Mouse (Mus musculus): ENCODE results near the gene Cdyl. TPM values are rescaled to one million over a fixed set of nuclear protein-coding genes. Genes with fewer than 3 reads are reported as not detected.

Gene Cdyl
- polyA plus RNA-seq, 1 experiment from 2014 or later = 11.9 TPM

DNA sequence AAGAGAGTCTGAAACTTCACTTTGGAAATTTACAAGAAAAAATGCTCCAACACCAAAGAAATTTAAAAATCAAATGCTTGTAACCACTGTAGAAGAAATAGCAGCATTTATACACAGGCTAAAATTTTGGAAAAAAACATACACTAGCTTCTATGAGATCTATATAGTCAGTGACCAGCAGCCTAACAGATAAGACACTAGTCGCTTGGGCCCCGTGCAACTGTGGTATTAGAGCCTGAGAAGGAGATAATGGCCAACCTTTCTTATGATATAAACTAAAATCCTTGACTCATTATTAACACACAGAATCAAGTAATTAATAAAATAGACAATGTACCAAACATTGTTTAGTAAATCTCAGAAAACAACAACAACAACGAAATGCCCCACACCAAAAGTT lies 66.4 kb downstream of the Cdyl start:
- H3K27ac ChIP-seq (replicated peaks) = no peak overlapping the region
- 94% methylated on average over 3 of the region's 3 CpGs for WGBS
- no peaks in the 10 kb centered on the region for H3K36me3 ChIP-seq
- H3K9me3 ChIP-seq (replicated peaks) = no peaks in the 10 kb centered on the region
- no peak for DNase-seq (ENCODE audit: low spot score)
- H3K4me3 ChIP-seq = no peak overlapping the region
- H3K4me1 ChIP-seq = no peaks in the 10 kb centered on the region
- no peaks in the 10 kb centered on the region for H3K27me3 ChIP-seq (ENCODE audit: low read depth, poor library complexity, severe bottlenecking)

DNA sequence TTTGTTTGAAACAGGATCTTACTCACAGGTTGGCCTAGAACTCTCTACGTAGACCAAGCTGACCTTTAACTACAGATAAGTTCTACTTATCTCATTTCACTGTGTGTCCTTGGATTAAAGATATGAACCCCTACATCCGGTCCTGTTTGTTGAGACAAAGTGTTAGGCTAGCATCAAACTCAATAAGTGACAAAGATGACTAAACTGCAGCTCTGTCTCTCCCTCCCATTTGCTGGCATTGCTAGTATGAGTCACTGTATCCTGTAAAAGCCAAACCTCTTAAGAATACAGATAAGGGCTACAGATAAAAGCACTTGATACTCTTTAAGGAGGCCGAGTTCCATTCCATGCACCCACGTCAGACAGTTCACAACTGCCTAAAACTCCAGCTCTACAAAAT lies 72.5 kb downstream of the Cdyl start:
- 88% methylated on average over 4 of the region's 4 CpGs for WGBS
- DNase-seq (ENCODE audit: low spot score) = no peak
- Histone ChIP-seq H3K27me3 (ENCODE audit: low read depth, poor library complexity, severe bottlenecking) (no peaks in the 10 kb centered on the region), H3K4me3 (no peak overlapping the region), H3K27ac (replicated peaks) (no peak overlapping the region), H3K4me1 (no peaks in the 10 kb centered on the region), H3K36me3 (no peaks in the 10 kb centered on the region), H3K9me3 (replicated peaks) (no peaks in the 10 kb centered on the region)

DNA sequence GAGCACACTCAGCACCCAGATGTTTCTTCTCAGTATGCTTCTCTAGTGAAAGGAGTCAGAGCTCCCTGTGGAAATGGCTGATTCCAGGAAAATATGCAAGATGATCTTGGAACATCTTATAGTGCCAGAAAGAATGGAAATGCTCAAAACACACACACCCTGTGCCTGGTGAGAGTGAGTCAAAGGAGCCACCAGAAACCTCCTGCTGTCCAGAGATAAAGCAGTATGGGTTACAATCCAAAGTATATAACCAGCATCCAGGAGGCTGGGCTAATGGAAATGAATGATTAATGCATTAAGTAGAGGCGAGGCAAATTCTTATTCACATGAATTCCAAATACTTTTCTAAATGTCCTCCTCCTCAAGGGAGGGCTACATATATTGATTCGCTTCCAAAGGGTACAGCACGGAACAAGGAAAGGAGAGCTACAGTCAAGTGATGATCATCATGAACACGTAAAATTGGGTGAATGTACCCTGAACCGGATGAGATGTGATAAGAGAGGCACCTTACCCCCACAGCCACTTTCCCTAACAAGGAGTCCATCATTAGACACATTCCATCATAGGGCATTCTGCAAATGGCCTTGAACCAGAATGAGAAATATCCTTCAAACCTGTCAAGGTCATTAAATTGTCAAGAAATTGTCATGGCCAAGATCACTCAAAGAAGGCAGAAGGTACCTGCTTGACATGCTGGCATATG lies 73.4 kb downstream of the Cdyl start:
- Histone ChIP-seq H3K4me3 (no peak overlapping the region), H3K27ac (replicated peaks) (no peak overlapping the region), H3K9me3 (replicated peaks) (no peaks in the 10 kb centered on the region), H3K36me3 (no peaks in the 10 kb centered on the region), H3K27me3 (ENCODE audit: low read depth, poor library complexity, severe bottlenecking) (peaks cover 5% of the 10 kb centered on the region), H3K4me1 (no peaks in the 10 kb centered on the region)
- 87% methylated on average over 5 of the region's 5 CpGs for WGBS
- DNase-seq (ENCODE audit: low spot score) = no peak

DNA sequence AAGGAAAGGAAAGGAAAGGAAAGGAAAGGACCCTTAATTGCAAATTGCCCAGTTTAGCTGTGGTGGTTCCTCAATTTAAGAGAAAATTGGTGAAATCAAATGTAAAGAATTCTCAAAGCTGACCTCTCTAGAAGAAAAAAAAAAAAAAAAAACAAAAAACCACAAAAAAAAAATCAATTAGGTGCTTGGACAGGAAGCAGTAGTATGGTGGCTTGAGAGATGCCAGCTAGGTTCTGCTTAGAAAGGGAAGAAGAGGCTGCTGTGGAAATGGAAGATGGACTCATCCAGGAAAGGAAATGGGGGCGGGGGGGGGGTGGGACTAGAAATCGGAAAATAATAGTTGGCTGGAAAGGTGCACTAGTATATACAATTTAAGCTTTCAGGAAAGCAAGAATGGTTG lies 77.9 kb downstream of the Cdyl start:
- no peaks in the 10 kb centered on the region for H3K36me3 ChIP-seq
- H3K4me1 ChIP-seq = peaks cover 12% of the 10 kb centered on the region
- DNase-seq (ENCODE audit: low spot score) = no peak
- peaks cover 35% of the 10 kb centered on the region for H3K27me3 ChIP-seq (ENCODE audit: low read depth, poor library complexity, severe bottlenecking)
- WGBS = 19% methylated on average over 2 of the region's 2 CpGs
- no peaks in the 10 kb centered on the region for H3K9me3 ChIP-seq (replicated peaks)
- no peak overlapping the region for H3K27ac ChIP-seq (replicated peaks)
- no peak overlapping the region for H3K4me3 ChIP-seq

DNA sequence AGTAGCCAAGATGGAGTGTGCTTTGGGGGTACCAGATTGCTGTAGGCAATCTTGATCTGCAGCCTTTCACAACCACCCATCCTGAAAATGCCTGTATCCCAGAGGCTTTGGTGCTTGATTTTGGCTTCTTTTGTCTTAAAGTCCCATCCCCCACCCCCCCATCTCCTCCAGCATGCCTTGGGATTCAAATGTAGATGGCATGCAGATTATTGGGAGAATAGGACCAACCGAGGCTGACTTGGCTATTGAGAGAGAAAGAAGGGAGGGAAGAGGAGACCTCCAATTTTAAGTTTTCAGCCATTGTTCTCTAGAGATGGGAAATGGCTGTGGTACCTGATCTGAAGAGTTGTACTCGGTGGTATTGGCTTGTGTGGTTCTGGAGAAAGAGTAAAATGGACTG lies 78.6 kb downstream of the Cdyl start:
- Histone ChIP-seq H3K4me1 (peaks cover 18% of the 10 kb centered on the region), H3K36me3 (no peaks in the 10 kb centered on the region), H3K9me3 (replicated peaks) (no peaks in the 10 kb centered on the region), H3K4me3 (no peak overlapping the region), H3K27ac (replicated peaks) (no peak overlapping the region), H3K27me3 (ENCODE audit: low read depth, poor library complexity, severe bottlenecking) (peaks cover 35% of the 10 kb centered on the region)
- WGBS = 4% methylated on average over 2 of the region's 2 CpGs
- no peak for DNase-seq (ENCODE audit: low spot score)

DNA sequence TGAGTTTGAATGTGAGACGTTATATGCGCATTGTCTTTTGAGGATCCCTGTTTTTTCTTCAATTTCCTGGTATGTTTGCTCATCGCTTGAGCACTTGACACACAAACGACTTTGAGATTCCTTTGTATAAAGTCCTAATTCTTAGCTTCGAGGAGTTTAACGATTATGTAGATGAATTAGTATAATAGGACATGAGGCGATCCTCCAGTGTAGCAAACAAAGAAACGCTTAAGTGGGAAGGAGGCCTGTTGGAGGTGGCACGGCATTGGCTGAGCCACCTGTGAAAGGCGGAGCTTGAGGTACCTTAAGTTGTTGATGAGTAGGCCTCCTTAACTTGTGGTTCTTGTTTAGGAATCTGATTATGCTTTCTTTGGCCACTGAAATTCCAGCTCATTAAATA lies 79.8 kb downstream of the Cdyl start:
- 7% methylated on average over 10 of the region's 10 CpGs for WGBS
- H3K27me3 ChIP-seq (ENCODE audit: low read depth, poor library complexity, severe bottlenecking) = peaks cover 35% of the 10 kb centered on the region
- no peak for DNase-seq (ENCODE audit: low spot score)
- H3K4me1 ChIP-seq = peaks cover 22% of the 10 kb centered on the region
- H3K4me3 ChIP-seq = no peak overlapping the region
- no peaks in the 10 kb centered on the region for H3K9me3 ChIP-seq (replicated peaks)
- H3K27ac ChIP-seq (replicated peaks) = no peak overlapping the region
- H3K36me3 ChIP-seq = no peaks in the 10 kb centered on the region

DNA sequence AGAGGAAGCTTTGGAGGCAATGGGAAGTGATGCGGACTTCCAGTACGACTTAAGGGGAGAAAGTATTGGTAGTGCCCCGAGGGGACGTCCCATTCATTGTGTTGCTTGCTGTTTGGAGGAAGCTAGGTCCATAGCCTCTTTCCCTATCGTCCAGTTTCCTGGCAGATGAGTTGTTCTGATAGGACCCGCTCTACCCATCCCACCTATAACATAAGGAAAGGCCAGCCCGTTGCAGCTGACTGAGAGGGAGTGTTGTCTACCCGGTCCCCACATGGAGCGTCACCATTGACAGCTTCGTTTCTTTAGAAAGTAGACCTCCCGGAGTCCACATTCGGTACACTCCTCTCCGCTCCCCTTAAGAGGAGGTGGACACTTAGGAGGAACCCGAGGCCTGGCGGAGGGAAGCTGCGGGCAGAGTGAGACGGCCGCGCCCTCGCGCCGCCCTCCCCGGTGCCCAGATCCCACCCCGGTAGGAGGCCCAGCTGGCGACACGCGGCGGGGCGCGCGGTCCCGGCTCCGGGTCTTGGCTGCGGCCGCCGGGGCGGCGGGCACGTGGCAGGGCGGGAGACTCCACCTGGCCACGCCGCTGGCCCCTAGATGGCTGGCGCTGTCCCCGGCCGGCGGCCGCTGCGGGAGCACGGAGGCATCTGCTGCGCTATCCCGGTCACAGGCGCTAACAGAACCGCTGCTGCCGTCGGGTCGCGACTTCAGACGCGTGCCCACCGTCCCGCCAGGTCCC lies 80.8 kb downstream of the Cdyl start:
- Histone ChIP-seq H3K27ac (replicated peaks) (peak overlapping the region; percentile 95), H3K27me3 (ENCODE audit: low read depth, poor library complexity, severe bottlenecking) (peaks cover 35% of the 10 kb centered on the region), H3K36me3 (no peaks in the 10 kb centered on the region; the same call in 1 of the 2 replicates), H3K4me3 (peak overlapping the region; percentile 92), H3K4me1 (peaks cover 22% of the 10 kb centered on the region), H3K9me3 (replicated peaks) (peaks cover 8% of the 10 kb centered on the region)
- DNase-seq (ENCODE audit: low spot score) = no peak
- 1% methylated on average over 61 of the region's 61 CpGs for WGBS

DNA sequence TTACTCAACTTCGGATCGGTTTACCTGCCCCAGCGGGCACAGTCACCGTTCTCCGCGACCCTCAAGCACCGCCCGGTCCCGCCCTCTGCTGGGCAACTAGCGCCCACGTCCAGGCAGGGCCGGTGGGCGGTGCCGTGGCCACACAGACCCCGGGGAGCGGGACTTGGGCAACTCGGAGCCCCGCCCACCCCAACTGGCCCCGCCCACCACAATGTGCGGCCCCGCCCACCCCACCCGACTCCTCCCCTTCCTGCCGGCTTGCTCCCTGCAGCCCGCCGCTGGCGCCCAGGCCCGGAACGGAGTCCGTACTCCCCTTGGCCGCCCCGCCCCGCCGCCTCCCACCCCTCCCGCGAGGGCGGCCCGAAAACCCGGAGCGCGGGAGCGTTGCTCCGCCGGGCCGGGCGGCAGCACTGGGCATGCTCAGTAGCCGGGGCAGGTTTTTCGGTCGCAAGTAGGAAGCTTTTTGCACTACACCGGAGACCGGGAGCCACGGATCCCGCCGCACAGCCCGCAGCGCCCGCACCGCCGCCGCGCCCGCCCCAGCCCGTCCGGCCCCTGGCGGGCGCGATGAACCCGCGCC lies 81.5 kb downstream of the Cdyl start:
- H3K36me3 ChIP-seq = peaks cover 6% of the 10 kb centered on the region
- H3K27ac ChIP-seq (replicated peaks) = peak overlapping the region; percentile 95
- H3K27me3 ChIP-seq (ENCODE audit: low read depth, poor library complexity, severe bottlenecking) = peaks cover 35% of the 10 kb centered on the region
- peak overlapping the region; percentile 92 for H3K4me3 ChIP-seq
- H3K4me1 ChIP-seq = peaks cover 22% of the 10 kb centered on the region
- 0% methylated on average over 55 of the region's 68 CpGs for WGBS
- H3K9me3 ChIP-seq (replicated peaks) = peaks cover 15% of the 10 kb centered on the region
- peak; percentile 93 for DNase-seq (ENCODE audit: low spot score)

DNA sequence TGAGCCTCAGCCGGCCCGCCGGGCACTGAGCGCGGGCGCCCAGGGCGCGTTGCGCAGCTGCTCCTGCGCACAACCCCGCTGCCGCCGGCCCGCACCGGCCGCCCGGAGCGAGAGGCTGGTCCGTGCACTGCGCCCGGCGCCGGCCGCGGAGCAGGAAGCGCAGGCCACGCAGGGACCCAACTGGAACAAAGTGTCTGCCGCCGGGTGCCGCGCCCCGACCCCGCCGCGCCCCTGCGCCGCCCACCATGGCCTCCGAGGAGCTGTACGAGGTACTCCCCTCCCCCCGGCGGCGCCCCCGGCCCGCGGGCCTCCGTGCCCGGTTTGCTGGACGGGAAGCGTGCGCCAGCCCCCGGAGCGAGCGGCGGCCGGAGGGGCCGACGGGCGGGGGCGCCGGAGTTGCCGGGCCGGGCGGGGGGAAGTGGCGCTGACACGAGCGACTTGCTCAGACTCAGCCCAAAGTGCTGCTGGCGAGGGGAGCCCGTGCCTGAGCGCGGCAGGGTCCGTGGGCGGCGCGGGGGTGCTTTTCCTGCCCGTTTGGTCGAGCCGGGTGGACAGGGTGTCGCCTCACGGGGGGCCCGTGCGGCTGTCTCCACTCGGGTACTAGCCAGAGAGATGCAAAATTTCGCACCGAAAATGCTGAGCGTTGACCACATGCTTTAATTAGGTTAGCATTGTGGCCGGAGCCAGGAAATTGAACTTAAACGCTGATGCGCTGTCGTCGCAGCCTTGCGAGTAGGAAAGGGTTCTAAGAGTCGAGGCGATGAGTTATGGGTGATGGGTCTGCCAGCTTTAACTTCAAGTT lies 82.2 kb downstream of the Cdyl start:
- peaks cover 22% of the 10 kb centered on the region for H3K4me1 ChIP-seq
- H3K27ac ChIP-seq (replicated peaks) = peak overlapping the region; percentile 95
- DNase-seq (ENCODE audit: low spot score) = no peak
- peak overlapping the region; percentile 92 for H3K4me3 ChIP-seq
- peaks cover 21% of the 10 kb centered on the region for H3K9me3 ChIP-seq (replicated peaks)
- H3K27me3 ChIP-seq (ENCODE audit: low read depth, poor library complexity, severe bottlenecking) = peaks cover 35% of the 10 kb centered on the region
- WGBS = under 1% methylated on average over 70 of the region's 93 CpGs
- peaks cover 13% of the 10 kb centered on the region for H3K36me3 ChIP-seq

DNA sequence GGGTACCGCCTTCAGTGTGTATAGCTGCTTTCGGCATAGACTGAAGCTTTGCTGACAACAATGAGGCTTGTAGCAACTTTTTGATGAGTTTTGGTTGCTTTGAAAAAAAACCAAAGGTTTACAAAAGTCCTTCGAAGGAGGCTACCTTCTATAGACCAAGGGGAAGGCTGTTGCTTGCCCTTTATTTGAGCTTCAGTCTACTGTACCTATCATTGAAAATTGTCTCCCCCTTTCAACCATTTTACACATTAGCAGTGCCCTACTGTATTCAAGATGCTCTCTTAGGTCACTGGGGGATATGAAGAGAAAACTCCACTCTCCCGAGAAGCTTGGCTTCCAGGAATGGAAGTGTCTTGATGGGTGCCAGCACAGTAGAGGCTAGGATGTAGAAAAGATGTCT lies 83.1 kb downstream of the Cdyl start:
- 58% methylated on average over 4 of the region's 4 CpGs for WGBS
- Histone ChIP-seq H3K27ac (replicated peaks) (peak overlapping the region; percentile 95), H3K36me3 (peaks cover 19% of the 10 kb centered on the region), H3K4me1 (peaks cover 22% of the 10 kb centered on the region), H3K9me3 (replicated peaks) (peaks cover 30% of the 10 kb centered on the region), H3K27me3 (ENCODE audit: low read depth, poor library complexity, severe bottlenecking) (peaks cover 33% of the 10 kb centered on the region), H3K4me3 (peak overlapping the region; percentile 92)
- DNase-seq (ENCODE audit: low spot score) = no peak

DNA sequence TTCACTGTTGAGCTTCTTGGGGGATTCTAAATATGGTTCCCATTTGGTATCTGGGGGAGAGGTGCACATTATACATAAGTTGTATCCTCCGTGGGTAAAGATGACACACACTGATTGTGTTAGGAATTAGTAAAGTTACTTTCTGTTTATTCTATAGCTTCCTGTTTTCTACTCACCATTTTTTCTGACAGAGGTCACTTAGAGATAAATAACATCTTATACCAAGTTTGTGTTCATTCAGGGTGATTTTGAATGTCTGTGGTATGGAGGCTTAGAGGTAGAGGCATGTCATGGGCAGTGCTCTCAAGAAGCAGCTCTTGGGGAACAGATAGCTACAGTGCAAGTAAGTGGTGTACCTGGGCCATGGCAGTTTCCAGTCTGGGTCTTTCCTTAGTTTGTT lies 83.6 kb downstream of the Cdyl start:
- peaks cover 28% of the 10 kb centered on the region for H3K27me3 ChIP-seq (ENCODE audit: low read depth, poor library complexity, severe bottlenecking)
- H3K9me3 ChIP-seq (replicated peaks) = peaks cover 35% of the 10 kb centered on the region
- 75% methylated on average over 1 of the region's 1 CpGs for WGBS
- peaks cover 22% of the 10 kb centered on the region for H3K4me1 ChIP-seq
- DNase-seq (ENCODE audit: low spot score) = no peak
- peaks cover 19% of the 10 kb centered on the region for H3K36me3 ChIP-seq
- peak overlapping the region; percentile 92 for H3K4me3 ChIP-seq
- no peak overlapping the region for H3K27ac ChIP-seq (replicated peaks)

DNA sequence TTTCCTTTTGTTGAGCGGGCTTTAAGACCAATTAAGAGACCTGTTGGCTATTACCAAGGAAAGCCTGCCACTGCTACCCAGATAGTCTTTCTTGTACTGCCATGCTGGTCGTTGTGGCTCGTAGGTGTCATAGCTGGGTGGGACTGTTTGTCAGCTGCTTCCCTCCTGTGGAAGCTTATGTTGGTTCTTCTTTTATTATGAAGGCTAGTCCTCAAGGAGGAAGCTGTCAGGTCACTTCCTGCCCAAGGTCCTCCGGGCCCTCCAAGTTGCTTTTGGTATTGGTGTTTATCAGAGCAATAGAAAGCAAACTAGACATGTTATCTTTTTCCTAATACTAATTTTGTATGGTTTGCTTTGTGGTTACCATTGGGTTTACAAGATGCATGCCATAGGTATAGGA lies 89.6 kb downstream of the Cdyl start:
- no peak overlapping the region for H3K4me3 ChIP-seq
- WGBS = 86% methylated on average over 4 of the region's 4 CpGs

More for the DNA sequence above, 89.6 kb downstream of the Cdyl start:
- H3K27ac ChIP-seq (replicated peaks) = no peak overlapping the region
- H3K27me3 ChIP-seq (ENCODE audit: low read depth, poor library complexity, severe bottlenecking) = no peaks in the 10 kb centered on the region
- H3K4me1 ChIP-seq = peaks cover 5% of the 10 kb centered on the region
- peaks cover 19% of the 10 kb centered on the region for H3K36me3 ChIP-seq
- DNase-seq (ENCODE audit: low spot score) = no peak
- peaks cover 43% of the 10 kb centered on the region for H3K9me3 ChIP-seq (replicated peaks)

Data from midbrain, embryonic 10.5 days (tissue).